Mouse (Mus musculus) lung, embryonic 14.5 days (tissue): ENCODE measurements around the gene Tro. TPM values are rescaled to one million over a fixed set of nuclear protein-coding genes. Genes with fewer than 3 reads are reported as not detected.
A peak's percentile ranks its signal among the peaks of the same experiment; 100 is the strongest.

ENCODE experiments used
- ATAC-seq: fragments of 200-750 bp; cut with Nextera tagmentation; 2 replicates; pipeline ENCODE4 v1.8.0; 2017; ENCODE audit warnings: mild to moderate bottlenecking, moderate TSS enrichment, moderate library complexity; ENCODE audit not compliant: insufficient read depth
- DNase-seq: peaks from one replicate; pipeline ENCODE4 v3.0.0-alpha.2; 2015
- H3K27ac ChIP-seq: fragments of 300-500 bp; sonication (generic); 2 replicates; pipeline ENCODE4 v1.5.1; 2014; ENCODE audit warnings: low read depth, mild to moderate bottlenecking, moderate library complexity
- H3K27me3 ChIP-seq: fragments of 300-500 bp; sonication (generic); 2 replicates; pipeline ENCODE4 v1.6.1; 2014; ENCODE audit warnings: low read length, control low read depth; ENCODE audit not compliant: insufficient read depth
- H3K36me3 ChIP-seq: fragments of 300-500 bp; sonication (generic); 2 replicates; pipeline ENCODE4 v1.6.1; 2014; ENCODE audit warnings: control low read depth; ENCODE audit not compliant: insufficient read depth
- H3K4me1 ChIP-seq: fragments of 300-500 bp; sonication (generic); 2 replicates; pipeline ENCODE4 v1.6.1; 2014; ENCODE audit warnings: antibody characterized with exemption, control low read depth; ENCODE audit not compliant: insufficient read depth
- H3K4me2 ChIP-seq: fragments of 300-500 bp; sonication (generic); 2 replicates; pipeline ENCODE4 v1.6.1; 2014; ENCODE audit warnings: mild to moderate bottlenecking
- H3K4me3 ChIP-seq: fragments of 300-500 bp; sonication (generic); 2 replicates; pipeline ENCODE4 v1.5.1; 2014; ENCODE audit warnings: low read depth, low read length
- H3K9ac ChIP-seq: fragments of 300-500 bp; sonication (generic); 2 replicates; pipeline ENCODE4 v1.6.1; 2014
- H3K9me3 ChIP-seq: fragments of 300-500 bp; sonication (generic); 2 replicates; pipeline ENCODE4 v1.6.1; 2016; ENCODE audit warnings: low read depth, low read length, control low read depth
- CTCF ChIP-seq: IDR thresholded peaks from 2 replicates; pipeline ENCODE4 v1.5.1; 2016; ENCODE audit warnings: antibody characterized with exemption, low read depth
- WGBS: fragments of 180-500 bp; shearing (Covaris S2); extraction: QIAGEN DNeasy Blood & Tissue Kit; methylation state at CpG from one replicate; pipeline ENCODE4 v1.1.7; 2014; 5-methylcytosine and 5-hydroxymethylcytosine counted together
- polyA plus RNA-seq: library from polyadenylated mRNA; unstranded; fragments of >200 nt; fragmentation: Nextera tagmentation; extraction: Ambion mirVana; gene quantifications from 2 replicates; pipeline ENCODE4 v1.2.1, GENCODE M21; 2014

Tro gene
- polyA plus RNA-seq: 27.2 and 28.2 TPM in 2 replicates

DNA sequence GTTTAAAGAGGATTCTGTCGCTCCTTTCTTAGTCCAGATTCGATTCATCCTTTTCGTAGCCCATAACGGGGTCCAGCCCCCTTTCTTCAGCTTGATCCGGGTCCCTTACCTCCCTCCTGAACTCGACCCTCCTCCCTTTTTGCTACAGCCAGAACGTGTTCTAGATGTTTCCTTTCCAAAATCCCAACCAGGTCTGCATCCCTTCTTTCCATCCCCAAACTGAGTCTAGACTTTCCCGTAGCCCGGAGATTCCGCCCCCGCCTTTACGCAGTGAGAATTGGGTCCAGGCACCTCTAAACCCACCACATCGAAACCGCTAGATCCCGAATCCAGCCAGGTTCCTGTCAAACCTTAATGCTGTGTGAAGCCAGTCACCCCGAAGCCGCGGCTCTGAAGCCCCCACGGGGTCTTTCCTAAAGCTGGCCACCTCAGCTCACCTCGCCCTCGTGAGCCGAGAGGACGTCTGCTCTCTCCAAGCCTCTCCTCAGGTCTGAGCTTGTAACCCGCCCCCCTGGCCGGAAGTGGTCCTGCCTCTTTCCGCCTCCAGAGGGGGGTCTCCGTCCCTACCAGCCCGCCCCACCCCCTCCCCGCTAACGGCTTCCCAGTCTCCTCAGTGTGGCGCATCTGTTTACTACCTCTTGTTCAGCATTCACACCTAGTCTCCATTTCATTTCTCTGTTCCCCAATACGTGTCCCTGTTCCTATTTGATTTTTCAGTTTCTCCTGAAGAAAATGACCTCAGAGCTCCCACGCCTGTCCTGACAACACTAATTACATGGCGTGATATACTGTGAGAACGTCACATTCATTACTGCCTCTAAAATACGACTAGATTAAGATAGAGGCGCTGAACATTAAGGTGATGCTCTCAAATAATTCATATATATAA is at the start of gene Tro:
Tro (minus strand) TSS at position 676 of the 889 bp plus-strand sequence.
- peak; percentile 40 for TF ChIP-seq CTCF
- no peak within 1 kb of the TSS; the same call in 1 of the 2 replicates for H3K27ac ChIP-seq
- DNase-seq (peak; percentile 73), ATAC-seq (peak; percentile 94)
- H3K4me1 ChIP-seq: no peaks in the 10 kb centered on the region
- H3K4me2 ChIP-seq: peak within 1 kb of the TSS; percentile 60
- no peaks in the 10 kb centered on the region for H3K27me3 ChIP-seq
- H3K4me3 ChIP-seq: peak within 1 kb of the TSS; percentile 50
- WGBS: 21% methylated on average over 37 of the region's 37 CpGs
- H3K9me3 ChIP-seq: no peaks in the 10 kb centered on the region
- H3K36me3 ChIP-seq: peaks cover 2% of the 10 kb centered on the region; the same call in 1 of the 2 replicates
- peak within 1 kb of the TSS; percentile 52 for H3K9ac ChIP-seq

- H3K4me3 ChIP-seq: no peak overlapping the region
- no peak for ATAC-seq
Observed at GRCm38 (mm10) chrX:150677505-150677904, 20.1 kb upstream of the Tro start.

GRCm38 (mm10) chrX:150662809-150663208 is 5.4 kb upstream of the Tro start:
- Histone ChIP-seq H3K4me1 (no peaks in the 10 kb centered on the region), H3K36me3 (no peaks in the 10 kb centered on the region), H3K27ac (no peak overlapping the region), H3K4me3 (no peak overlapping the region), H3K9ac (no peak overlapping the region), H3K27me3 (no peaks in the 10 kb centered on the region), H3K9me3 (no peaks in the 10 kb centered on the region), H3K4me2 (no peak overlapping the region)
- ATAC-seq (no peak), DNase-seq (peak; percentile 24)
- 35% methylated on average over 4 of the region's 4 CpGs for WGBS
- TF ChIP-seq CTCF: peak; percentile 36; the same call in 1 of the 2 replicates

More at GRCm38 (mm10) chrX:150677505-150677904, 20.1 kb upstream of the Tro start:
- H3K27me3 ChIP-seq: no peaks in the 10 kb centered on the region
- 52% methylated on average over 1 of the region's 1 CpGs for WGBS
- H3K4me2 ChIP-seq: no peak overlapping the region
- no peak overlapping the region for H3K9ac ChIP-seq
- DNase-seq: no peak
- no peaks in the 10 kb centered on the region for H3K36me3 ChIP-seq
- no peaks in the 10 kb centered on the region for H3K9me3 ChIP-seq
- TF ChIP-seq CTCF: no peak
- no peaks in the 10 kb centered on the region for H3K4me1 ChIP-seq
- H3K27ac ChIP-seq: no peak overlapping the region

DNA sequence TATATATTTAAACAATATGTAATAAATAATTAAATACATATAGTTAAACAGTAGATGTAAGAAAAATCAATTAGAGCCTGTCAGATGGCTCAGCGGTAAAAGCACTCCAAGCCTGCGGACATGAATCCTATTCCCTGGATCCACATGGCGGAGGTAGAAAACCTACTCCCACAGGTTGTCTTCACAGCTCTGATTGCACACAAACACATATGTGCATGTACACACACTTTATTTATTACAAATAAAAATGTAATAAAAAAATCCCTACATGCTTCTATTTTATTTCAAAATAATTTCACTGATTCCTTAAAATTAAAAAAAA is 375 bp upstream of the Tro start:
- H3K9ac ChIP-seq: no peak overlapping the region
- peak overlapping the region; percentile 50; the same call in 1 of the 2 replicates for H3K4me3 ChIP-seq
- no peak for TF ChIP-seq CTCF
- no peaks in the 10 kb centered on the region for H3K4me1 ChIP-seq
- H3K36me3 ChIP-seq: no peaks in the 10 kb centered on the region; the same call in 1 of the 2 replicates
- H3K9me3 ChIP-seq: no peaks in the 10 kb centered on the region
- 33% methylated on average over 3 of the region's 3 CpGs for WGBS
- no peak for ATAC-seq
- no peak overlapping the region for H3K27ac ChIP-seq
- DNase-seq: peak; percentile 2
- no peaks in the 10 kb centered on the region for H3K27me3 ChIP-seq
- H3K4me2 ChIP-seq: peak overlapping the region; percentile 60

DNA sequence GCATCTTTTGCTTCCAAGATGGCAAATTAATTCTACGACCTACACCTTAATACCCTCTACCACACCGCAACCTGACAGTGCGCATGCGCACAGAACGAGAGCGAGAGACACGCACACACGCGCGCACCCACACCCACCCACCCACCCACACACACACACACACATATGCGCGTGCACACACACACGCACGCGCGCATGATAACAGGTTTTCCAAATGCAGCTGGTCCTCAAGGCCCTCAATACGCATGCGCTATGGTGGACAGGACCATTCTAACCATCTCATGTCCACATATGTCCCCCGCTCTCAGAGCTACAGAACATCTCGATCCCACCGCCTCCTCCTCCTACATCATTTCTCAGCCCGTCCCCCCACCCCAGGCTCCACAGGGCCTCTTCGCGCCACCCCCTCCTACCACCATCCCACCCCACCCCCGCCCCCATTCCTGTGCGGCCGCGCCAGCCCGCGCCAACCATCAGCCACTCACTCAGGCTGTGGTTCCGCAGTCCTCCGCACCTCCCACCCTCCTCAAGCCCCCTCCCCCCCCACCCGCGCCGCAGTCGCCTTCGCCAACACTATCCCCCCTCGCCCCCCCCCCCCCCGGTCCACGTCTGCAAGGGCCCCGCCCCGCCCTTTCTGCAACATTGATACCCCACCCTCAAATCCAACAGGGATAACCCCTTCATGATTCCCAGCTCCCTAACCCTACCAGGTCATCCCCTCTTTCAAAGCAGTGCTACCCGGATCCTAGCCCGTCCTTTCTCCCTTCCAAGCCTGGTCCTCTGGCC is 1.1 kb downstream of the Tro start:
- WGBS: 26% methylated on average over 26 of the region's 44 CpGs
- Histone ChIP-seq H3K27ac (no peak overlapping the region), H3K4me2 (peak overlapping the region; percentile 60), H3K9ac (peak overlapping the region; percentile 52), H3K4me1 (no peaks in the 10 kb centered on the region), H3K27me3 (no peaks in the 10 kb centered on the region), H3K36me3 (peaks cover 7% of the 10 kb centered on the region; the same call in 1 of the 2 replicates), H3K4me3 (peak overlapping the region; percentile 50), H3K9me3 (no peaks in the 10 kb centered on the region)
- peak; percentile 58 for ATAC-seq
- TF ChIP-seq CTCF: no peak
- peak; percentile 57 for DNase-seq

- Histone ChIP-seq H3K36me3 (no peaks in the 10 kb centered on the region), H3K27me3 (no peaks in the 10 kb centered on the region), H3K9me3 (no peaks in the 10 kb centered on the region), H3K4me2 (no peak overlapping the region), H3K4me1 (no peaks in the 10 kb centered on the region), H3K27ac (no peak overlapping the region), H3K9ac (no peak overlapping the region), H3K4me3 (no peak overlapping the region)
- no peak for DNase-seq
- 71% methylated on average over 1 of the region's 1 CpGs for WGBS
- no peak for ATAC-seq
- TF ChIP-seq CTCF: no peak
Observed at GRCm38 (mm10) chrX:150636421-150636820, 21.0 kb downstream of the Tro start.

GRCm38 (mm10) chrX:150598882-150599281 is 58.5 kb downstream of the Tro start:
- H3K4me1 ChIP-seq: no peaks in the 10 kb centered on the region
- WGBS: 86% methylated on average over 2 of the region's 2 CpGs

More at GRCm38 (mm10) chrX:150598882-150599281, 58.5 kb downstream of the Tro start:
- H3K9ac ChIP-seq: no peak overlapping the region
- no peak overlapping the region for H3K4me3 ChIP-seq
- H3K9me3 ChIP-seq: no peaks in the 10 kb centered on the region
- DNase-seq (no peak), ATAC-seq (no peak)
- no peak overlapping the region for H3K4me2 ChIP-seq
- H3K27me3 ChIP-seq: no peaks in the 10 kb centered on the region
- no peaks in the 10 kb centered on the region for H3K36me3 ChIP-seq
- no peak for TF ChIP-seq CTCF
- no peak overlapping the region for H3K27ac ChIP-seq

Other genes with a start within 250 kb of the Tro start
- gene Tmem29, start 198.4 kb downstream of the Tro start, polyA plus RNA-seq: 35.8 and 39.7 TPM in 2 replicates
- 56.8 and 57.0 TPM in 2 replicates for gene Alas2, start 110.2 kb downstream of the Tro start, polyA plus RNA-seq
- 7.2 and 7.8 TPM in 2 replicates for gene Pfkfb1, start 69.4 kb downstream of the Tro start, polyA plus RNA-seq
- 26.2 and 26.7 TPM in 2 replicates for gene Apex2, start 67.7 kb downstream of the Tro start, polyA plus RNA-seq
- 946 and 954 TPM in 2 replicates for gene Maged2, start 156.8 kb upstream of the Tro start, polyA plus RNA-seq